Mouse (Mus musculus) heart, adult 10 weeks (tissue): ENCODE results near the gene C1rl. TPM values are rescaled to one million over a fixed set of nuclear protein-coding genes. Genes with fewer than 3 reads are reported as not detected.

Source experiments
- polyA plus RNA-seq: library from polyadenylated mRNA; stranded (reverse); fragments of 350-450 nt; fragmentation: Illumina TruSeq; extraction: RNeasy Lipid Tissue Mini Kit (QIAGEN cat#74804); gene quantifications from one replicate; pipeline ENCODE4 v1.2.3, GENCODE M21; 2014; ENCODE audit warnings: low read depth, low replicate concordance

C1rl gene
- polyA plus RNA-seq = 1.6 TPM

GRCm38 (mm10) chr6:124492842-124493561 is at the start of gene C1rl:
Gene C1rl, plus strand, starts transcription at chr6:124493113.

GRCm38 (mm10) chr6:124464305-124465271 is 28.3 kb upstream of the C1rl start, which contains the start of gene Clstn3:
Gene Clstn3, minus strand, starts transcription at chr6:124464794.

GRCm38 (mm10) chr6:124512355-124512836 is 19.5 kb downstream of the C1rl start, which contains the start of gene C1ra:
Gene C1ra, plus strand, starts transcription at chr6:124512405.

DNA sequence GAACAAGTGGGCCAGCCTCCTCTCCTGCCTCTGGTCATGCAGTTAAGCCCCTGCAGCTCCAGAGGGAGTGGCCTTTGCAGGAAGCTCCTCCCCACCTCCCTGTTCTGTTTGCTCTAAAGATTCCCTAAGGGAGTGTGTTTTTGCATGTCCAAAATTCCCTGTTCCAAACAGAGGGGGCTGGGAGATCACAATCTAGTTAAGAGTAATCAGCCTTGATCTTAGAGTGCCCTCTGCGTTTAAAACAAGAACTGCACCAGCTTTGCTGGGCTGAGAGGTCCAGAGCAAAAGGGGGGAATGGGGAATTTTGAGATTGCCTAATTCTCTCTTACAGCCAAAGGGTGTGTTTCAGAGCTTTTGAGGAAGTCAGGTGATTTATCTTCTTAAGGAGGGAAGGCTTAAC is 49.4 kb downstream of the C1rl start, which contains the start of gene C1s1:
TSS of gene C1s1 (minus strand) at position 76 of the 400 bp plus-strand sequence.

Other genes with a start within 250 kb of the C1rl start
- gene Cd163, start 188.5 kb upstream of the C1rl start, polyA plus RNA-seq = 10.9 TPM
- gene Pex5, start 78.0 kb upstream of the C1rl start, polyA plus RNA-seq = 21.2 TPM
- gene Clstn3, start 28.3 kb upstream of the C1rl start, polyA plus RNA-seq = 2.8 TPM
- 18.0 TPM for gene C1ra, start 19.3 kb downstream of the C1rl start, polyA plus RNA-seq
- 35.1 TPM for gene C1s1, start 49.2 kb downstream of the C1rl start, polyA plus RNA-seq
- gene C1rb, start 77.2 kb downstream of the C1rl start, polyA plus RNA-seq = not detected
- not detected for gene C1s2, start 143.0 kb downstream of the C1rl start, polyA plus RNA-seq
- 38.0 TPM for gene Lpcat3, start 169.9 kb downstream of the C1rl start, polyA plus RNA-seq
- gene Emg1, start 219.1 kb downstream of the C1rl start, polyA plus RNA-seq = 95.4 TPM
- gene Phb2, start 219.2 kb downstream of the C1rl start, polyA plus RNA-seq = 219 TPM
- gene Ptpn6, start 245.6 kb downstream of the C1rl start, polyA plus RNA-seq = 4.0 TPM
- gene Grcc10, start 248.3 kb downstream of the C1rl start, polyA plus RNA-seq = 240 TPM